Mouse (Mus musculus) embryonic fibroblast, embryonic 13.5 days (primary cell): Measurements from ENCODE around the gene 1700013F07Rik.

Experiments used
- CTCF ChIP-seq: IDR thresholded peaks from 2 replicates; pipeline ENCODE4 v1.5.1; 2011; ENCODE audit warnings: mild to moderate bottlenecking, control low read depth, low read length, moderate library complexity, borderline replicate concordance; ENCODE audit not compliant: insufficient read depth
- POLR2A ChIP-seq: IDR thresholded peaks from 2 replicates; pipeline ENCODE4 v1.6.1; 2011; ENCODE audit warnings: low read depth, mild to moderate bottlenecking, control low read depth, low read length, moderate library complexity

GRCm38 (mm10) chr3:108588446-108588845, 54.5 kb downstream of the 1700013F07Rik start:
- no peak for TF ChIP-seq CTCF
- no peak for TF ChIP-seq POLR2A
